Mouse (Mus musculus) T-helper 17 cell (primary cell): Measurements from ENCODE around the gene Foxp4.
"Not testable (repeated sequence)": the region's sequence is repeated elsewhere in the genome, so short reads cannot be mapped to it uniquely, and the experiment has no call there.

ENCODE experiments used
- in situ Hi-C, 2 experiments: fragments of 300-600 bp; cut with MboI, MseI; formaldehyde crosslinking; loops; 1 replicate in 1 of 2; 2 replicates in 1 of 2; pipeline ENCODE4 v1.15.1; 2025; ENCODE audit warnings: high pct_unique_total_duplicates in 2 of 2

Foxp4 gene

DNA sequence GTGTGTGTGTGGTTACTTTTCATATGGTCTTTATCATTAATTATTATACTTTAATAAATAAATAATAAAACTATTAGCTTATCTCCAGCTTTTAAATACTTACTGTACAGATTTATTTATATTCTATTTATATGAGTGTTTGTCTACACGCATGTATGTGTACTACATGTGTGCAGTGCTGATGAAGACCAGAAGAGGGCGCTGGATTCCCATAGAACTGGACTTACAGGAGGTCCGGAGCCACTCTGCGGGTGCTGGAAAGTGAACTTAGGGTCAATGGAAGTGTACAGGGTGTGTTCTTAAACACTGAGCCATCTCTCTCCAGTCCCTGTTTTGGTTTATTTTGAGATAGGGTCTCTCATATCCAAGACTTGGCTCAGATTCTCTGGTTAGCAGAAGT lies 68.9 kb downstream of the Foxp4 start:
- in situ Hi-C loops, result no loop called here

DNA sequence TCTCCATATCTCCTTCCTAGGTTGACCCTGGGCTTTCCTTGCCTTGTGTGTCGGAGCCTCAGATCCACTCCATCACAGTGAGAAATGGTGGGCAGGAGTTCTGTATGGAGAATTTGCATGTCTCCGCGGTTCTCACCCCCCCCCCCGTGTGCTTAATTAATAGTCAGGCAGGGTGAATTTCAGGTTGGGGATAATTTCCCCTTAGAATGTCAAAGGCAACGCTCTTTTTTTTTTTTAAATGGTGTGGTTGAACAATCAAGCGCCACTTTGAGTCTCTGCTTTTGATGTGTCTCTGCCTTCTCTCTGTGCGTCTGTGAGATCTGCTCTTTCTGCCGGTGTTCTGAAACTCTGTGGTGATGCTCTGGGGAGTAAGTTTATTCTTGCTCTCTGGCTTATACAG lies 69.5 kb downstream of the Foxp4 start:
- in situ Hi-C loops, result no loop called here

DNA sequence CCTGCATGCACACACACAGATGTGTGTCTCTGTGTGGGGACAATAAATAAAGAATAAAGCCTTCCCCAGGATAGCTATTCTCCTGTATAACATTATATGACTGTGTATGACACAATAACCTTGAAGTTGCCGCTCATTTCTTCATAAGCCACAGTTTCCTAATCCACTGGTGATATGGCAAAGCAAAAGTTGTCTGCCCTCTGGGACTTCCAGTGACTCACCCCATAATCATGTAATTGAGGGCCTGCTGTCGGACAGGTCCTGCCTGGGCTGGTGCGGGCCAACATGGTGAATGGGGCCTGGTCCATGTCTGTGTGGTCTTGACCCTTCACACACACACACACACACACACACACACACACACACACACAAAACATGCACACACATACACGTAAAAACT lies 70.7 kb downstream of the Foxp4 start:
- in situ Hi-C loops, result no loop called here

DNA sequence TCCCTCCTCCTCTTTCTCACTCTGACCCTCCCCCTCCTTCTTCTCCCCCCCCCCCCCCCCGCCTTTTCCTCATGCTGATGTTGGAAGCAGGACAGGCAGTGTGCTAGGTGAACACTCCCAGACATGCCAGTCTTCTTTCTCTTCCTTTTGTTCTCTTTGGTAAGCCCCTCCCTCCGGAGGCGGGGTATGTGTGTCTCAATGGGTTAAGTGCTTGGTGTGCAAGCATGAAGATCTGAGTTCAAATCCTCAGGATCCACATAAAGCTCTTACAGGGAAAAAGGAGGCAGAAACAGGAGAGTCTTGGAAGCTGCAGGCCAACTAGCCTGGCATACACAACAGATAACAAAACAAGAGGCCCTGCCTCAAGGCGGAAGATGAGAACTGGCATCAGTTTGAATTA lies 71.1 kb downstream of the Foxp4 start:
- in situ Hi-C loops, result no loop called here

DNA sequence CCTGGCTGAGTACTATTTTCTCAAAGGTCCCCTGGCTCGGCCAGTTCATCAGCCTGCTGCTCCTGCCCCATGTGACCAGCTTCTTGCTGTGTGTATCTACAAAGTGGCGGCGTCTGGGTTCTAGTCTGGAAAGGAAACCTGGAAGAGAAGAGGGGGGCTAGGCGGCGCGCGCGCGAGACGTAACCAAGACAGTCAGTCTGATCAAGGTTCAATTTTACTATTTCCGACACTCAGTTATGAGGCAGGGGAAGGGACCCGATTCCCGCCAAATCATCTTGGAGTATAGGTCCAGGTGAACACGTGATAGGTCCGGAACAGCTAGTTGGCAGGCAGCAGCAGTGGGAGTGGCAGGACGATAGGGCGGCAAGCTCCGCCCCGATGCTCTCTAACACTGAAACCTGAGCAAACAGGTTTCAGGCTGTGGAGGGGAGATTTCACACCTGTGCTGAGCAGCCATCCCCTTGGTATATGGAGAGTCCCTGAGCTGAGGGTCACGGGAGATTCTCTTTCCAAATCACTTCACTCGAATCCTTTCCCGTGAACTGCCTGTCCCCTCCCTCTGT lies 72.6 kb downstream of the Foxp4 start:
- in situ Hi-C loops, result not testable (repeated sequence)

DNA sequence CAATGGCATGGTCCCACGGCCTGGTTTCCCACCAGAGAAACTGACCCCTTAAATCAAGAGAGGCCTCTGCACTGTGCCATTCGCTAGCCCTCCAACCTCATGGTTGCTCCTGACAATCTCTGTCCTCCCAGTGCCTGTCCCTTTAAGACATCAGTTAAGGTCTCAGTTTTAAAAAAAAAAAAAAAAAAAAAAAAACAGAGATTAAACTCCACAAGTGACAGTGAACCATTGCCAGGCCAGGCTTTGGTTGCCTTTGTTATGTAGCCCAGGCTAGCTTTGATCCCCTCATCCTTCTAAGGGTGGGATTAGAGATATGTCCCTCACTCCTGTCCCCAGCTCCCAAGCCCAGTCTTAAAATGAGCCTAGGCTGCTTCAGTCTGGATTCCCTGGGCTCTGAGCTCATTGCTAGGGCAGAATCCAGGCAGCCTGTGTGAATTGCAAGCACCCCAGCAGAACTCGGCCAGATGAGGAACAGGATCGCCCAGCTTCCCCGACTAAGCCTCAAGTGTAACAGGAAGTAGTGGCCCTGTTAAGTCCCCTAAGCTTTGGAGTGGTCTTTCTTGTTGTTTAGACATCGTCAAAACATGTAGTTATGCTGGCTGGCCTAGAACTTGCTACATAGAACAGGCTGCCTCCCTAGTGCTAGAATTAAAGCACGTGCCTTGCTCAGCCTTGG lies 73.7 kb downstream of the Foxp4 start:
- in situ Hi-C loops, result no loop called here

DNA sequence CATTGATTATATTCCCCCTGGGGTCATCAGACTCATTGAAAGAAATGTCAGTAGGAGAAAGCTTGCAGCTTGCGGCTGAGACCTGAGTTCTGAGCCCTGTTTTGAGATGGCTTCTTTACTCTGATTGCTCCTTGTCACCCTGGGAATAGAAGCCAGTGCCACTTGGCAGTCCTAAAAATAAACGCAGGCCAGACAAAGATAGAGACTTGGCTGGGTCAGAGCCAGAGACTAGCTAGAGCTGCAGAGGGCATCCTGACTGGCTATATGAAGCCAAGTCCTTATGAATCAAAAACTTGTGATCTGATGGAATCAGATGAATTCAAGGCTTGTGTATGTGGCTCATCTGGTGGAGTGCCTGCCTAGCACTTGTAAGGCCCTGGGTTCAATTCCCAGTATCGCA lies 74.4 kb downstream of the Foxp4 start:
- in situ Hi-C loops, result no loop called here

DNA sequence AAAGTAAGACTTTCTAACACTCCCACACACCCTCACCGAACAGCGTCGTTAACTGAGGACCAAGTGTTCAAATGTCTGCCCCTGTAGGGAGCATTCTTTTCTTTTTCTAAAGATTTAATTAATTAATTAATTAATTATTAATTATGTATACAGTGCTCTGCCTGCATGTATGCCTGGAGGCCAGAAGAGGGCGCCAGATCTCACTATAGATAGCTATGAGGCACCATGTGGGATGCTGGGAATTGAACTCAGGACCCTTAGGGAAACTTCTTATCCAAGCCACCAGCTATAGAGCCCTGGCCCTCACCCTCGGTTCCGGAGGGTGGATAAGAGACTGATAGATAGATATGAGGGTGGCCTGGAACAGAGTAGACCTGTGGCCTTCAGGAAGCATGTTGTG lies 76.5 kb downstream of the Foxp4 start:
- in situ Hi-C loops, result no loop called here

DNA sequence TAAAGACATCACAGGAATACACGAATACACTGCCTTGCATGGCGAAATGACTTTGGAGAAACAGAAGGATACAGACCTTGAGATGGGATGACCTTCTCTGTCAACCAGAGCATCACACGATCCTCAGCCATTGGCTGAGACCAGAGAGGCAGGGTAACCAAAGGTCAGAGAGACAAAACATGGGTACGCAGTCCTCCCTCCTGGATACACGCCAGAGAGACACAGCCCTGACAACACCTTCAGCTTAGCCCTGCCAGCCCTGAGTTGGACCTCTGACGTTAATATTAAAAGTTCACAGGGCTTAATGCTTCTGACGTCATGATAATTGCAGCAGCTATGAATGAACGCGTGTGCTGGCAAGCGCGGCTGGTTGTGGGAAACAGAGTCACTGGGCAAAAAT lies 78.8 kb downstream of the Foxp4 start:
- in situ Hi-C loops, result no loop called here

DNA sequence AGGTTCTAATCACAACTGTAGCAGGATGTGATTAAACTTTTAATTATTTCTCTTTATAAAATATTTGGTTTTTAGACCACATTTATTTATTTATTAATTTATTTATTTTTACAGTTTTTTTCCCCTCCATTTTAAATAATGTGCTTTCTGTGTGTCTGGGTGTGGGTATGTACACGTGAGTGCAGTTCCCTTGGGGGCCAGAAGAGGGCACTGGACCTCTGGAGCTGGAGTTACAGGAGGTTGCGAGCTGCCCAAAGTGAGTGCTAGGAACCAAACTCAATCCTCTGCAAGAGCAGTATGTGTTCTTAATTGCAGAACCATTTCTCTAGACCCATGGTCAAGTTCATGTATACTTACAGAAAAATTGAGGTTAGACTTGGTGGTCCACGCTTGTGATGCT lies 81.0 kb downstream of the Foxp4 start:
- in situ Hi-C loops, result no loop called here

DNA sequence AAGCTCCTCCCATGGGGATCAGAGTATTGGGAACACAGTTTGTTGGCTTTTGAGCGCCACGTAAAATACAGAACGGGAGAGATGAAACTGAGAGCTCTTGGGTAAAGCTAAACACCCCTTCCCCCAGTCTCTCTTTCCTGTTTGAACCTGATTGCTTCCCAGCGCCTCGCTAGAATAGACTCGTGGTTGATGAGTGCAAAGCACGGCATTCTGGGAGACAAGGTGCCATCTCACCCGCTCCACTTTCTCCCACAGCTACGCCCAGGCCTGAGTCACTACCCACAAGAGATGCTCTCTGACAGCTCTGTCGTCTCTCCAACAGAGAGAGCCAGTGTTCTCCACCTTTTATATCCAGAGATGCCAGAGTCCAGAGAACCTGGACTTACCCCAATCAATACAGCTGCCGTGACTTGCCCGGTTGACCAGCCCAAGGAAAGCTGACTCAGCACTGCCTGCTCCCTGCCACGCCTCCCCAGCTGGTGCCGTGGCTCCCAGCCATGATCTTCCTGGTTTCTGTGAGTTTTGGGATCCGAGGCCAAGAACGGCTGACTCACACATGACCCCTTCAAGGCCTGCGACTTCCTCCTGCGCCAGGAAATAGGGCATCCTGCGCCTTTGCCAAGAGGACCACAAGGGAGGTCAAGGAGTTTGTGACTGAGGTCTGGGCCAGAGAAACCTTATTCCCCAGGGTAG lies 82.4 kb downstream of the Foxp4 start:
- in situ Hi-C loops, result no loop called here

DNA sequence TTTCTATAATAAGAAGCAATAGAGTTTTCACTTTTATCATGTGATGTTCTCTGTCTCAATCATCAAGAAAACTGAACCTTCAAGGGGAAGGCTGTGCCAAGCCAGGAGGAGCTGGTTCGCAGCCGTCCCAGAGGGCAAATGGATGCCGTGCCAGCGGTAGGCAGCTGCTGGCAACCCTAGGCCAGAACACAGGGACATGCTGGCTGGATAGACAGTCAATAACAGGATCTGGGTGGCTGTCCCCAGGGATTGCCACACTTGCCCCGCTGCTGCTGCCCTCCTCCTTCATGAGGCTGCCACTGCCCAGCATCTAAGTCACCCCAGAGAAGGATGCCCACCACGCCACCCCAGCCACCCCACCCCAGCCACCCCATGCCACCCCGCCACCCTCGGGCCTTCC lies 82.9 kb downstream of the Foxp4 start:
- in situ Hi-C loops, result no loop called here

DNA sequence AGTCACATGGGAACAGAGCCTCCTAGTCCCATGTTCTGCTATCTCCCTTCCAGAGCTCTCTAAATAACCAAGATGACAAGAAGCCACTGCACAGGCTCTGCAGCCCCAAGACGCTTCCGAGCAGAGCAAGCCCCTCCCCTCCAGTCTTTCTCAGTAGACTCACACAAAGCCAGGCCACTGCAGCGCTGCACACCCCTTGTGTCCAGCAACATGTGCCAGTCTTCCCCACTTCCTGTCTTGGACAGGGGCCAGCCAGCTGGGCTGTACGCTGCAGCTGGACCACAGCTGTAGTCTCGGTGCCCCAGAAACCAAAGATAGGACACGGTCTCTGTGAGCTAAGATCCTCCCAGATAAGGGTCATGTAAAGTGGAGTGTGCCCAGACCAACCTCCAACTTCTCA lies 86.6 kb downstream of the Foxp4 start:
- in situ Hi-C loops, result no loop called here

DNA sequence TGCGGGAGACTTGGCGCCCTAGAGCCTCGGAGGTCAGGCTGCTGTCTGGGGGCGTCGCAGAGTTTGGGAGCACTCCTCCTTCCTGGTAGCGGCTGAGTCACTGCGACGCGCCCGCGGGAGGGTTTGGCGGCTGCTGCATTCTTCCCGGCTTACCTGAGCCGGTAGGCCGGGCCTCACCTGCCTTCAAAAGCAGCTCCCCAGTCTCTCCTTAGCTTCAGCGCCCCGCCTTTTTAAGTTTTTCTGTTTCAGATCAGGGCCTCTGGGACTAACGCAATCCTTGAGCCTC lies 90.0 kb downstream of the Foxp4 start, which contains the start of gene Mdfi:
Mdfi (minus strand) TSS at position 210 of the 286 bp plus-strand sequence.
- in situ Hi-C loops, result no loop called here

DNA sequence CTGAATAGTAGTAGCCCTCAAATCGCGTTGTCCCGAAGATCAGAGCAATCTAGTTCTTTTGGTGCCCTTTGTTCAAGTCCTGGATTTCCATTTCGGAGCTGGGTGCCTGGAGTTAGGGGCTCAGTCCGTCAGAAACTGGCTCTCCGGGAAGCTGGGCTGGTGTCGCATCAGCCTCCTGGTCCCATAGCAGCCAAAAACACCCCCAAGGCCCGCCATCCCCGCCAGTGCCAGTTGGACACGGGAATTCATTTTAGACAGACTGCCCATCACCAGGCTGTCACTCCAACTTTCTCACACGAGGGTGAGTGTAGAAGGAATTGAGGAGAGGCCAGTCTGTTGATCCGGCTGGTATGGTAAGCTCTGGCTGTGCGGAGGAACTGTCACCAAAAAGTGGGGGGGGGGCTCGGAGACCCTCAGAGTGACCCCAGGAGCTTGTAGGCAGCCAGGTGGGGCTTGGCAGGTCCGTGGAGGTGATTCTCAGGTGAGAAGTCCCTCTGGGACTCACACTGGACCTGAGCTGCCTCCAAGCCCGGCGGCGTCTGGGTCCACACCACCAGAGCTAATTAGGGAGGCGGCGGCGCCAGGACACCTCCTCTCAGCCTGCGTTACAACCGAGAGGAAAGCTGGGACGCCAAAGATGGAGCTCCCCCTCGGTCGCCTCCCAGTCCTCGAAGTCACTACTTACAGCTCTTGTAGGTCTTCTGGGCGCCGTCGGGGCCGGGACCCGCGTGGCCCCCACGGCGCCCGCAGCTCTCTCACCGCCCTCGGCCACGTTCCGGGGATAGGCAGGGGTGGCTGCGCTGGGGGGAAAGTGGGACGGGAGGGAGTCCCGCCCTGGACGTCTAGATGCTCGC lies 90.6 kb downstream of the Foxp4 start:
- in situ Hi-C loops, result no loop called here

DNA sequence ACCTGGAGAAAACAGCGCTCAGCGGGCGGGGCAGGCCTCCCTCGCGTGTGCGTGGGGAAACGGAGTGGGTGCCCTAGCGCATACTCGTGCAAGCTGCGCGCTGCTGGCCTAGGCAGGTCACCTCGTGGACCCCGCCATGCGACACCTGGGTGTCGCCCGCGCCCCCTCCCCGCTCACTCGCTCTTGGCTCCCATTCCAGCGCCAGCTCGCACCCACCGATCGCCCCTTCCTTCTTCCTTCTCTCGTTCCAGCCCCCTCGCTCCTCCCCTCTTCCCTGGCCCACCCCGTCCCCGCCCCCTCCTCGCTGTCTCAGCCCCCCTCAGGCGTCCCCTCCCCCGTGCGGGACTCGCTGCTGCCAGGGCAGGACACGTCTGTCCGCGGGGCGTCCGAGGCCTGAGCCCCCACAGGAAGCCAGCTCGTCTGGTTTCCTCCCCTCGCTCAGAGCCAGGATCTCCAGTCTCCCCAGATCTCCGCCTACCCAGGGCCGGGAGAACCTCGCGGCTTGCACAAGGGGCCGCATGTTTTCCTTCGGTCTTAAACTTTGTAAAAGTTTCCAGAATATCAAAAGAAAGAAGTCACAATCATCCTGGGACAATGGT lies 91.3 kb downstream of the Foxp4 start:
- in situ Hi-C loops, result no loop called here

DNA sequence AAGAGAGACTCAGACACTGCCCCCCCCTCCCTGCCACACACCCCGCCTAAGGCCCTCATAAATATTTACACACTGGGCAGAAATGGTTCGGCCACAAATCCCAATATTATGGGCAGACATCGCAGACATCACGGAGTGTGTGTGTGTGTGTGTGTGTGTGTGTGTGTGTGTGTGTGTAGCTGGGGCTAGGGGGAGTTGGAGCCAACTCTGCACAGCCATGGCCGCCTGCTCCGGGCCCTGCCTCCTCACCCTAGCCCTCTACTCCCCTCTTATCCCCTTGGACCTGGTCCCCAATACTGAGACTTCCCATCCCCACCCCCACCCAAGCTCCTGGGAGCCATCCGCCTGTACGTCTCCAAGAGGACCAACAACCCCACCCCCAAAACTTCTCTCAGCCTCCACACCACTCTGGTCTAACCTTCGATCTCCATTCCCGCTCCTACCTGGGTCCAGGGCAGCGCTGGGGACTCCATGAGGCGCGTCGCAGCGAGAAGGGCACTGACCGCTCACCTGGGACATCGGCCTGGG lies 91.9 kb downstream of the Foxp4 start:
- in situ Hi-C loops, result no loop called here

DNA sequence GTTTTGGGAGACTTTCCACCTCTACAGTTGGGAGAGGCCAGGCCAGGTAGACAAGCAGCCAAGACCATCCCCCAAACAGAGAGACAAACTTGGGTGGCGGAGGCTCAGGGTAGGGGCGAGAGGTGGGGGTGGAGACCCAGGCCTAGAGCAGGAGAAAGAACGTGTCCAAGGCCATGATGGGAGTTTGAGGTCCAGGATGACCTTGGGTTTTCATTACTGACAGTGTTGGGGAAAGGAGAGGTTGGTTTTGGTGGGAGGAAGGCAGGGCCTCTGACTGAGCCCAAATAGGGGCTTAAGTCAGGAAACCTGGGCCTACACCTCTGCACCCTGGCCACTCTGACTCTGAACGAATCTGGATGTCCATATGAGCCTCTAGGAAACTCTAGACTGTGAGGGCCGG lies 92.7 kb downstream of the Foxp4 start:
- in situ Hi-C loops, result no loop called here

DNA sequence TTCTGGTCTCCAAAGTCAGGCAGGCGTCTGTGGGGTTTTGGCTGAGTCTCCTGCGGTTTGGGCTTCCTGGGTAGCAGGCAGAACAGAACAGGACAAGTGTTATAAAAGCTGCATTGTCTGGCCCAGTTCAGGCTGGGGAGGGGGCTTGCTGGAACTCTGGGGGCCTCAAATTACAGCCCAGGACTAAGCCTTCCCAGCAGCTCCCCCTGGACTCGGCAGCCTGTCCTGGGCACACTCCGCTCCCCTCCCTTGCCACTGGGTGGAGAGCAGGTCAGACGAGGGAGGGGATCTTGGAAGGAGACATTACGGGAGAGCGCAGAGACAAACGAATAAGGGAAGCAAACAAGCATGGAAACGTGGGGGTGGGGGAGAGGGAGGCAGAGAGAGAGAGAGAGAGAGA lies 93.3 kb downstream of the Foxp4 start:
- in situ Hi-C loops, result no loop called here

DNA sequence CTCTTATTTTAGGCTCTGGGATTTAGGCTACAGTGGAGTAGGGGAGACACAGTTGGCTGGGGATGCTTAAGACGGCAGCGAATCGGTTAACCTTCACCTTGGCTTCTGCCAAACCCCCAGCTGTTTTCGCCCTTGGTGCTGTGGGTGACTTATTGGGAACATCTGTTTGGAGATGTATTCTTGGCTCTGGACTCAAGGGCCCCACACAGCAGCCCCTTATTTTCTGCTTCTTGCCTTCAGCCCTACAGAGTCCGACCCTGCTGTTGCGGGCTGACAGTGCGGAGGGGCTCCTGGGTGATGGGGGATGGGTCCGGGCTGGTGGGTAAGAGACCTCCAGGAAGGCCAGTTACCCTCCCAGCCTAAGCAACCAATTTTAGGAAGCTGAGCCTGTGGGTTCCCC lies 103.1 kb downstream of the Foxp4 start:
- in situ Hi-C loops, result no loop called here

DNA sequence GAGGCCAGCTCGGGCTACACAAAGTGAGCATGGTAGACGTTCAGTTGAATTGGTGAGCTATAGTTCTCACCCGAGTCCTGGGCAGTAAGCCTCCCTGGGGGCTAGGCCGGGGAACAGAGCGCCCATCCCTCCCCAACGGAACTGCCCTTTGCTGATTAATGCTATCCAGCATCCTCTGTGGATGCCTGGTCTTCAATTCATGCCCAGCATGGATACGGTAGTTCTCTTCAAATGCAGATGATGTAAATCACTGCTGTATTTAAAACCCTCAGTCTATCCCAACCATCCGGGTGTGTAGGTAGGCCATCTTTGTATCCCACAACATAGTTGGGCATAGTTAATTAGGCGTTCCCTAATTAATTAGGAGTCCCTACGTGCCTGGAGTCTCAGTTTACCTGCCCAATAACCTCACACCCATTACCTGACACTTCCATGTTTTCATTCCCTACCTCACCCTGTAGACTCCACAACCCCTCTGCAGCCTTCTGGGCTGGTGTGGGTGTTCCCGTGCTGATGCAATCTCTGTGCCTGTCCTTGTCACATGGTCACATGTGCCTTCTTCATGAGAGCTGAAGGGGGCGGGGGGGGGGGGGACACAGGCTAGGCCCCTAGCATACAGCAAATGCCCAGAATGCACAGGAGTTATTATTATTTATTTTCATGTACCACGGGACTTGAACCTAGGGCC lies 106.3 kb downstream of the Foxp4 start:
- in situ Hi-C loops, result no loop called here
